Mouse (Mus musculus) common myeloid progenitor, adult 5-6 weeks (primary cell): ENCODE data around the gene Usp54. TPM values are rescaled to one million over a fixed set of nuclear protein-coding genes. Genes with fewer than 3 reads are reported as not detected.
A peak's percentile ranks its signal among the peaks of the same experiment; 100 is the strongest.
"Not testable (repeated sequence)": the region's sequence is repeated elsewhere in the genome, so short reads cannot be mapped to it uniquely, and the experiment has no call there.

Experiments used
- ATAC-seq: replicated peaks from 2 replicates; pipeline ENCODE4 v1.8.0; 2016; ENCODE audit warnings: low read depth, mild to moderate bottlenecking, moderate TSS enrichment, inconsistent platforms; ENCODE audit not compliant: poor library complexity, severe bottlenecking
- total RNA-seq: library from RNA; stranded (forward); fragments of 200-1000, 187-1606 nt; gene quantifications from 2 replicates; pipeline ENCODE4 v1.2.3, GENCODE M21; 2017

Usp54 gene
- total RNA-seq, 1 experiment from 2014 or later, result 8.3 TPM

DNA sequence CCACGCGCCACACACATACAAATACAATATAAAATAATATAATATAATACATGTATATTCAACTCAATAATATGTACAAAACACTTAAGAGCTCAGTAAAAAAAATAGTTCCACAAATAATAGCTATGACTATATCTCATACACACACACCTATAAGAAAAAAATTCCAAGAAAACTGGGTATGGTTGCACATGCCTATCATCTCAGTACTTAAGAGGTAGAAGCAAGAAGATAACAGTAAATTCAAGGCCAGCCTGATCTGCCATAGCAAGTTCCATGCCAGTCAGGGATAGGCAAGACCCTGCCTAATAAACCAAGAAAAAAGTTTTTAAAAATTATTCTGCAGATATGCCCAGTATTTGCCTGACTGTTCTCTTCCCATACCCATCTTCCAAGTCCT is 25.8 kb downstream of the Usp54 start:
- no peak for ATAC-seq

- no peak for ATAC-seq
Measured at GRCm38 (mm10) chr14:20612820-20613219, 28.0 kb downstream of the Usp54 start.

DNA sequence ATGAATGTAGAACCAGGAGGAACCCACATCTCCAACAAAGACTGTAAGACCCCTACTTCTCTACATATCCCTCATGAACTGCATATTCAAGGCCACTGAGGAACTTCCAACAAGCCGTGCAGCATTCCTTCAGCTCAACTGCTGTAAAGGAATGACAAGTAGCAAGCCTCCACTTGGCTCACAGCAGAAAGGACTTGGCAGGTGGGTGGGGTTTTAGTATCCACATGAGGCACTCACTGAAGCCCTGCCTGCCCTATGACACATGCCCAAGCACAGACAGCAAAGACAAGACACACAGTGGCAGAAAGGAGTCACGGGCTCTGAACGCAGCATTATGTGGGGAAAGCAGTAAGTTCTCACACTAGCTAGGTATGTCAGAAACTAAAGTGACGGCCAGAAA is 30.7 kb downstream of the Usp54 start:
- ATAC-seq, result no peak

DNA sequence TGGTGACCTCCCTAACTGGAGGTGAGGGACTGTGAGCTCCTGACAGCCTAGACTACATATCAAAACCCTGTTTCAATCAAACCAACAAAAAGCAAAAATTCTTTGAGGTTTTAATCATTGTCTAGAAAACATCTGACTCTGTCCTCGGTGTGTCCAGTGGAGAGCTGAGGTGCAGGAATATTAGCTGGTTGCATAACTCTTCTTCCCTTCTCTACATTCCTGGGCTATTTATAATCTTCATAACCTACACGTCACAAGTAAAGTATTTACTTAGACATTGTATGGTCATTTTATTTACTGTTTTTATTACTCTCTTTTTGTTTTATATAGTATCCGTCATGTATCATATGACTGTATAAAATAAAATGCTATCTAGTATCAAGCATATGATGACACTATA is 31.3 kb downstream of the Usp54 start:
- ATAC-seq, result no peak

DNA sequence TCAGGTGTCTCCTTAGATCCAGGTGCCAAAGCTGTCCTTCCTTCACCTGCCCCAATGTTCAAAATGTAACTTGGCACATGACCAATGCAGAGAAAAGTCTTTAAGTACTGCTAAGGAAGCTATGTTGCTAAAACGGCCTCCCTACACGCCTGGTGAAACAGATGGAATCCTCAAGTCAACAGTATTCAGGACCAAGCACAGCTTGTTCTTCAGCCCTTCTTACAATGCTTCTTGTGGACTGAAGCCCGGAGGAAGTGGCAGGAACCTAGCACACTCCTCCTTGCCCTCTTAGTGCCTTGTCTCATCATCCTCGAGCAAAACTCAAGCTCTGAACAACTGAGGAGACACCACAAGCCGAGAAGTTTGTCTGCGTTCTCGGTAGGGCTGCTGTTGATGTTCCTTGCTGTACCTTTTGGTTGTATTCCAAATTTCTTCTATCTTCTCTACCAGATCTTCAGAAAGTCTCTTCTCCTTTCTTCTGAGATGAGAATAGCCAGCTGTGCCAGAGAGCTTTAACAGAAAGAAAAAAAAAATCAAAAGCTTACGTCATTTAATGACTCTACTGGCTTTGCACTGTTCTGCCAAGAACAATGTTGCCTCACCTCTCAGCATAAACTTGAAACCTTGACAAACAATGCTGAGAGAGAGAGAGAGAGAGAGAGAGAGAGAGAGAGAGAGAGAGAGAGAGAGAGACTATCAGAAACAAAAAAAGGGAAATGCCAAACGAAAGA is 33.3 kb downstream of the Usp54 start:
- peak; percentile 56; the same call in 1 of the 2 replicates for ATAC-seq

DNA sequence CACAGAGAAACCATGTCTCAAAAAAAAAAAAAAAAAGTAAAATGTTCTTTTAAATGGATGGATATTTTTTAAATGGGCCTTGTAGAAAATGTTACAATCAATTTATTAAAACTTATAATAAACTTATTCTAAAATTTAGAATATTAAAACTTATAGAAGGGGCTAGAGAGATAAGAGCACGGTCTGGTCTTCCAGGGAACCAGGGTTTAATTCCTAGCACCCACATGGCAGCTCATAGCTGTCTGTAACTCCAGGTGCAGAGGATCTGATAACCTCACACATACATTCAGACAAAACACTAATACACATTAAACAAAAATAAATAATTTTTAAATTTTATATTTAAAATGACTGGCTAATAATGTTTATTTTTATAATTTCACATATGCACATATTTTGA is 39.6 kb downstream of the Usp54 start:
- no peak for ATAC-seq

- no peak for ATAC-seq
Measured at GRCm38 (mm10) chr14:20600203-20600602, 40.7 kb downstream of the Usp54 start.

DNA sequence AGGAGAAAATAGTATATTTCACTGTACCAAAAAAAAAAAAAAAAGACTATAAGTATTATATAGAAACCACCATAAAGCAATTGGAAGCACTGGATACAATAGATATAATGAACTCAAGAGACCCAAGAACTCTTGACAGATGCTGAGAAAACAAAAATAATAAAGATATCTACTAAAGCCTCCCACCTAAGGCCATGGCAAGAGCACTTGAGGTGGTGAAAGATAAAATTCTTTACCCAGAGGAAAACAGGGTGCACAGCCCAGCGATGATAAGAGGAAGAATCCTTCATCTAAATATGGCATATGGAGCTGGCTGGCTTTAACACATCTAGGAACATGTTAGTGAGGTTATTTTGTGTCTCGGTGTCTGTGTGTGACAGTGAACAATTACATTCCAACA is 41.3 kb downstream of the Usp54 start:
- ATAC-seq, result peak; percentile 62; the same call in 1 of the 2 replicates

GRCm38 (mm10) chr14:20595781-20596180 is 45.1 kb downstream of the Usp54 start:
- ATAC-seq, result no peak

DNA sequence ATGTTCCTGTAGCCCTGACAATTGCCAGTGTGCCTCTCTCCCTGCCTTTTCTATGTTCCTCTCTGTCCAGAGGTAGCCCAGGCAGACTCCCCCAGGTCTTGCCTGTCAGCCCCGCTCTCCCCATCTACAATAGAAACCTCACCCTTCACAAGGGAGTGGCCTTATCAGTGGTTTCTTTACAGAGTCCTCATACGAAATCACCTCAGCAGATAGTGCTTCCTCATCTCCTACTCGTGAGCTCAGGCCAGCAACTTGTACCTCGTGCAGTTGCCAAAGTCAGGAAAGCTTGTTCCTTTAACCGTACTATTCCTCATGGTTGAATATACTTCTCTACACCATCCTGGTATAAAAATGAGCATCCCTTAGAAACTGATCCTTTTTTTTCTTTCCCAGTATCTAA is 53.4 kb downstream of the Usp54 start:
- no peak for ATAC-seq

DNA sequence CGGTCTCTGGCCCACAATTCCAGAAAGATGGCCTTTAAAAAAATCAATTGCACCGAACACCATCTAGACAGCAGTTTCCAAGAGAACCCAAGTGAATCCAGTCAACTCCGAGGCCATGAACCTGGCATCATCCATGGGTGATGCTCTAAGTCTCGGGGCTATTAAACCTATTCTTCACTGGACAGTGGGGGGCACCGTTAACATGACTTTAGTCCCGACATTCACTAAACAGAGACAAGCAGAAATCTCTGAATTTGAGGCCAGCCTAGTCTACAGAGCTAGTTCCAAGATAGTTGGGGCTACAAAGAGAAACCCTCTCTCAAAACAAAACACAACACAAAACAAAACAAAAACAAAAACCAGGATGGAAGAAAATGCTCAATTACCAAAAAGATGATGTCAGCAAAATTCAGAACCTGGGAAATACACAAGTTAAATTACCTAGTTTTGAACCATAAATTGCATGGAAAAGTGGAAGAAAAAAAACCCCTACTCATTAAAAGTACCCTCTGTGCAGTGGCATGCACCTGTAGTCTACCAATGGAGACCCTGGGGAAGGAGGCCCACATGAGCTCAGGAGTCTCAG is 61.9 kb downstream of the Usp54 start:
- ATAC-seq, result no peak

- ATAC-seq, result peak; percentile 82
Measured at GRCm38 (mm10) chr14:20576179-20576578, 64.7 kb downstream of the Usp54 start.

DNA sequence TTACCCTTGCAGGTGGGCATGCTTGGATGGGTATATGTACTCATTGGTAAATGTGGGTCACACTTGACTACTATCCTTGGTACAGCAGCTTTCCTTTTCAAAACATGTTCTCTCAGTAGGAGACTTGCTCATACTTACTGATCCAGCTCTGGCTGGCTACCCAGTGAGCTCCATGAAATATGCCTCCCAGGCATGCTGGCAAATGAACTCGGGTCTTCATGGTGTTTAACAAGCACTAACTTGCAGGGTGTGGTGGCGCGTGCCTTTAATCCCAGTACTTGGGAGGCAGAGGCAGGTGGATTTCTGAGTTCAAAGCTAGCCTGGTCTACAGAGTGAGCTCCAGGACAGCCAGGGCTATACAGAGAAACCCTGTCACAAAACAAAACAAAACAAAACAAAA is 67.7 kb downstream of the Usp54 start:
- ATAC-seq, result not testable (repeated sequence)

GRCm38 (mm10) chr14:20565256-20566021 is 75.4 kb downstream of the Usp54 start:
- peak; percentile 96 for ATAC-seq

GRCm38 (mm10) chr14:20564692-20565091 is 76.2 kb downstream of the Usp54 start:
- ATAC-seq, result no peak

- no peak for ATAC-seq
Measured at GRCm38 (mm10) chr14:20561897-20562296, 79.0 kb downstream of the Usp54 start.

- ATAC-seq, result no peak
Measured at GRCm38 (mm10) chr14:20550136-20550535, 90.7 kb downstream of the Usp54 start.

- ATAC-seq, result peak; percentile 91
Measured at GRCm38 (mm10) chr14:20546415-20546814, 94.4 kb downstream of the Usp54 start, which contains the start of gene Ppp3cb. Gene Ppp3cb (minus strand): TSS chr14:20546573.

DNA sequence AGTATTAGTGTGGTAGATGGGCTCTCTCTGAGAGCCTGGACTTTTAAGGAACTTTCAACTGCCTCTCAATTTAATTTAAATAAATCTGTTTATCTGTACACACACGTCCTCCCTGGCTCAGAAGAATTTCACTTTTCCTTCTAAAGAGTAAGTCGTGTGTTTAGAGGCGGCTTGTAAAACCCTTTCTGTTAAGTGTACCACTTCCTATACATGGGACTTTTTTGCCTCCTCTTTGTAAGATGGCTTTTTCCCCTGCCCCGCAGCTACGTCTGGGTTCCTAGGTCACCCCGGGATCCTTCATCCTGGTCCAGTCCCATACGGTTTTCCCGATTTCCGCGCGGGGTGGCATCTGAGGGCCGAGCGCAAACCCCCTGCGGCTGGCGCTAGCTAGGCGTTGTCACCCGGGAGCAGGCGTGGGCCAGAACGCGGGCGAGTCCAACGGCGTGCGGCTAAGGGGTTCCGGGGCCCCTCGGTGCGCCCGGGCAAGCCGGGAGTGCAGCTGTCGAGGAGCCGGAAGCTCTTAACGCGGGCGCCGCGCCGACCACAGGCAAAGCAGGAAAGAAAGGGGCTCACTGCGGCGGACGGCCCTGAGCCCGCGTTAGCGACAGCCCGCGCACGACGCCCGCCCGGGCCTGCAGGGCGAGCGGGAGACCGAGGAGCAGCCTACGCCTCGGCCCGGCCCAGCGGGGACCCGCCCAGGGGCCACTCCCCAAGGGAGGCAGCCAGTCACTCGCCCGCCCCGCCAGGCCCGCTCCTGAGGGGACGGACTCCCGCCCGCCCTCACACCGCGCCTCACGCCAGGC is 95.1 kb downstream of the Usp54 start:
- peak; percentile 79 for ATAC-seq
